Mouse (Mus musculus): Measurements from ENCODE around the gene Crtc2. TPM values are rescaled to one million over a fixed set of nuclear protein-coding genes. Genes with fewer than 3 reads are reported as not detected.
A peak's percentile ranks its signal among the peaks of the same experiment; 100 is the strongest.

The Crtc2 gene
- polyA plus RNA-seq, 1 experiment from 2014 or later = 10.5 TPM

DNA sequence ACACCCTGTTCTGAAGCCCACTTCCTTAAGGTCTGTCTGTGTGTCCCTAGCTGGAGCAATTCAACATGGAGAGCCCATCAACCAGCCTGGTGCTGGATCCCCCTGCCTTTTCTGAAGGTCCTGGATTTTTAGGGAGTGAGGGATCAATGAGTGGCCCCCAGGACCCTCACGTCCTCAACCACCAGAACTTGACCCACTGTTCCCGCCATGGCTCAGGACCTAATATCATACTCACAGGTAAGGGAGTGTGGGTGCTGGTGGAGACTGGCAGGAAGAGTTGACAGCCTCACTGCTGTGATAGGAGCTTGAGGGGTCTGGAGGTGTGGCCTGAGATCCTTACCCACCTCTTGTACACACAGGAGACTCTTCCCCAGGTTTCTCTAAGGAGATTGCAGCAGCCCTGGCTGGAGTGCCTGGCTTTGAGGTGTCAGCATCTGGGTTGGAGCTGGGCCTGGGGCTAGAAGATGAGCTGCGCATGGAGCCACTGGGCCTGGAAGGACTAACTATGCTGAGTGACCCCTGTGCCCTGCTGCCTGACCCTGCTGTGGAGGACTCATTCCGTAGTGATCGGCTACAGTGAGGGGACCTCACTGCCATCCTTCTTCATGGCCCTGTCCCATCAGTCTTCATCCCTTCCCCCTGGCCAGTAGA, 9.3 kb downstream of the Crtc2 start:
- WGBS = 90% methylated on average over 5 of the region's 5 CpGs
- H3K27me3 ChIP-seq (ENCODE audit: control insufficient read depth, insufficient read depth, low read length) = no peaks in the 10 kb centered on the region
- H3K4me1 ChIP-seq (replicated peaks; ENCODE audit: control insufficient read depth, insufficient read depth, low read length) = peaks cover 12% of the 10 kb centered on the region
- peaks cover 58% of the 10 kb centered on the region for H3K36me3 ChIP-seq (replicated peaks; ENCODE audit: control insufficient read depth, insufficient read depth)
- DNase-seq (ENCODE audit: low spot score) (no peak), ATAC-seq (ENCODE audit: low FRiP score) (no peak)
- no peak overlapping the region for H3K4me2 ChIP-seq (replicated peaks)
- no peaks in the 10 kb centered on the region for H3K9me3 ChIP-seq (ENCODE audit: control insufficient read depth, low read length)
- no peak overlapping the region for H3K9ac ChIP-seq
- no peak overlapping the region for H3K27ac ChIP-seq
- no peak overlapping the region for H3K4me3 ChIP-seq (replicated peaks; ENCODE audit: low read length)

DNA sequence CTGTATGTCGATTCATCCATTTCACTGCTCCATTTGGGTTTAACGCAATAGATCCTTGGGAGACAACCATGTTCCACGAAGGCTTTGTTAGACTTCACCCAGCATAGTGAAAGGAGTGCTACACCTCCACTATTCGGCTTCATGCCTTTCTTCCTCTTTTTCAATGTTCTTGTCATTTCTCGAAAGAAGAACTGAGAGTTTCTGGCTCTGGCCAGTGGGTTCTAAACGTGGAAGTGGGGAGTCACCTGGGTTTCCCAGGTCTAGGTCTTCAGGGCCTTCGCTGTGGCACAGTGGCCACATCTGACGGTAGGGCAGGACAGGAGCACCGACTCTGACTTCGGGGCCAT, 10.7 kb downstream of the Crtc2 start:
- 35% methylated on average over 10 of the region's 10 CpGs for WGBS
- ATAC-seq (ENCODE audit: low FRiP score) (no peak), DNase-seq (ENCODE audit: low spot score) (no peak)
- peak overlapping the region; percentile 95 for H3K9ac ChIP-seq
- peak overlapping the region; percentile 78 for H3K4me2 ChIP-seq (replicated peaks)
- peaks cover 49% of the 10 kb centered on the region for H3K36me3 ChIP-seq (replicated peaks; ENCODE audit: control insufficient read depth, insufficient read depth)
- H3K4me1 ChIP-seq (replicated peaks; ENCODE audit: control insufficient read depth, insufficient read depth, low read length) = peaks cover 12% of the 10 kb centered on the region
- H3K9me3 ChIP-seq (ENCODE audit: control insufficient read depth, low read length) = no peaks in the 10 kb centered on the region
- peak overlapping the region; percentile 95 for H3K27ac ChIP-seq
- peak overlapping the region; percentile 96 for H3K4me3 ChIP-seq (replicated peaks; ENCODE audit: low read length)
- no peaks in the 10 kb centered on the region for H3K27me3 ChIP-seq (ENCODE audit: control insufficient read depth, insufficient read depth, low read length)

GRCm38 (mm10) chr3:90265034-90265931, 11.3 kb downstream of the Crtc2 start, which contains the start of gene Dennd4b:
TSS of gene Dennd4b (plus strand) at chr3:90265185.
- peak; percentile 83 for DNase-seq (ENCODE audit: low spot score)
- under 1% methylated on average over 71 of the region's 87 CpGs for WGBS

DNA sequence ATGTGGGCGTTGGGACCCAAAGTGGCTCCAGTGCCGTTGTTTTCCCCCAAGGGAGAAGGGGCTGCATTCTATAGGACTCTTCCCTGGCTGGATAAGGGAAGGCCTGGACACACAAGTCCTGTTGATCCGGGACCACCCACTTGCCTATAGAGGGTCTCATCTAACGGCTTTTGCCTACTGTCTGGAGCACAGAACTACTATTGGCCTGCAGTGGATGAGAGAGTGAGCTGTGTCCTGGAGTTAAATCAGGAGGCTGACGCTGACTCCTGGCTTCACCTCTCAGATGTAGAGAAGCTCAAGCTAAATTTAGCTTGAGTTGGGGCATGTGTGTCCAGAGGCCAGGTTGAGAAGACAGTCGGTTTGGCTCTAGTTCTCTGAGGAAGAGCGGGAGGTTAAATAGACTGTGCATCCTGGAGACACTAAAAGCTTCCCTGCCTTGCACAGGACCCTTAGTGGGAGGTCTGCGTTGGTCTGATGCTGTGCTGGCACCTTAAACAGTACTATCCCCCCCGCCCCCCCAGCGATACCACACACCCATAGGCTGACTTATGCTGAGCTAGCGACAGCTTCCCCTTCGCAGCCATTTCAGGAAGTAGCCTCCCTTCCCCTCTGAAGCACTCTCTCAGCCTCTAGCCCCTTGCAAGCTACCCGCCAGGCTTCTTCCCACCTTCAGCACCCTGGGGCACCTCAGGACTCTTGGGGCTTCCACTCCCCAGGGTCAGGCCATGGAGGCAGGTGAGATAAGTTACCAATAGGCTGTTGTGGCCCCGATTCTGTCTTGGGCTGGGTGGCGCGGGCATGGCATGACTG, 12.2 kb downstream of the Crtc2 start:
- H3K9ac ChIP-seq = peak overlapping the region; percentile 95
- peak overlapping the region; percentile 78 for H3K4me2 ChIP-seq (replicated peaks)
- H3K27ac ChIP-seq = peak overlapping the region; percentile 95
- H3K27me3 ChIP-seq (ENCODE audit: control insufficient read depth, insufficient read depth, low read length) = no peaks in the 10 kb centered on the region
- H3K4me3 ChIP-seq (replicated peaks; ENCODE audit: low read length) = peak overlapping the region; percentile 96
- ATAC-seq (ENCODE audit: low FRiP score) (peak; percentile 46), DNase-seq (ENCODE audit: low spot score) (peak; percentile 31)
- peaks cover 12% of the 10 kb centered on the region for H3K4me1 ChIP-seq (replicated peaks; ENCODE audit: control insufficient read depth, insufficient read depth, low read length)
- 26% methylated on average over 16 of the region's 16 CpGs for WGBS
- no peaks in the 10 kb centered on the region for H3K9me3 ChIP-seq (ENCODE audit: control insufficient read depth, low read length)
- H3K36me3 ChIP-seq (replicated peaks; ENCODE audit: control insufficient read depth, insufficient read depth) = peaks cover 36% of the 10 kb centered on the region

More at GRCm38 (mm10) chr3:90265034-90265931, 11.3 kb downstream of the Crtc2 start, which contains the start of gene Dennd4b:
- Histone ChIP-seq H3K4me2 (replicated peaks) (peak within 1 kb of the TSS; percentile 78), H3K27me3 (ENCODE audit: control insufficient read depth, insufficient read depth, low read length) (no peaks in the 10 kb centered on the region), H3K4me3 (replicated peaks; ENCODE audit: low read length) (peak within 1 kb of the TSS; percentile 96), H3K9me3 (ENCODE audit: control insufficient read depth, low read length) (no peaks in the 10 kb centered on the region), H3K27ac (peak within 1 kb of the TSS; percentile 95), H3K36me3 (replicated peaks; ENCODE audit: control insufficient read depth, insufficient read depth) (peaks cover 43% of the 10 kb centered on the region), H3K9ac (peak within 1 kb of the TSS; percentile 95), H3K4me1 (replicated peaks; ENCODE audit: control insufficient read depth, insufficient read depth, low read length) (peaks cover 12% of the 10 kb centered on the region)
- peak; percentile 86 for ATAC-seq (ENCODE audit: low FRiP score)

- Histone ChIP-seq H3K36me3 (replicated peaks; ENCODE audit: control insufficient read depth, insufficient read depth) (peaks cover 32% of the 10 kb centered on the region), H3K27ac (no peak overlapping the region), H3K4me3 (replicated peaks; ENCODE audit: low read length) (no peak overlapping the region), H3K4me2 (replicated peaks) (peak overlapping the region; percentile 78), H3K9me3 (ENCODE audit: control insufficient read depth, low read length) (no peaks in the 10 kb centered on the region), H3K27me3 (ENCODE audit: control insufficient read depth, insufficient read depth, low read length) (no peaks in the 10 kb centered on the region), H3K9ac (peak overlapping the region; percentile 95; the same call in 1 of the 2 replicates), H3K4me1 (replicated peaks; ENCODE audit: control insufficient read depth, insufficient read depth, low read length) (peaks cover 12% of the 10 kb centered on the region)
- ATAC-seq (ENCODE audit: low FRiP score) = no peak
- DNase-seq (ENCODE audit: low spot score) = no peak
- 94% methylated on average over 20 of the region's 20 CpGs for WGBS
These were observed 13.2 kb downstream of the Crtc2 start for GRCm38 (mm10) chr3:90266901-90267775.

GRCm38 (mm10) chr3:90268190-90268589, 14.2 kb downstream of the Crtc2 start:
- ATAC-seq (ENCODE audit: low FRiP score) (no peak), DNase-seq (ENCODE audit: low spot score) (no peak)
- WGBS = 94% methylated on average over 11 of the region's 11 CpGs

GRCm38 (mm10) chr3:90268971-90269370, 15.0 kb downstream of the Crtc2 start:
- Histone ChIP-seq H3K27me3 (ENCODE audit: control insufficient read depth, insufficient read depth, low read length) (no peaks in the 10 kb centered on the region), H3K4me3 (replicated peaks; ENCODE audit: low read length) (no peak overlapping the region), H3K9me3 (ENCODE audit: control insufficient read depth, low read length) (no peaks in the 10 kb centered on the region), H3K4me1 (replicated peaks; ENCODE audit: control insufficient read depth, insufficient read depth, low read length) (peaks cover 12% of the 10 kb centered on the region), H3K9ac (no peak overlapping the region), H3K4me2 (replicated peaks) (no peak overlapping the region), H3K27ac (no peak overlapping the region), H3K36me3 (replicated peaks; ENCODE audit: control insufficient read depth, insufficient read depth) (peaks cover 31% of the 10 kb centered on the region)
- DNase-seq (ENCODE audit: low spot score) = no peak
- ATAC-seq (ENCODE audit: low FRiP score) = no peak
- WGBS = 89% methylated on average over 16 of the region's 16 CpGs

More at GRCm38 (mm10) chr3:90268190-90268589, 14.2 kb downstream of the Crtc2 start:
- H3K4me3 ChIP-seq (replicated peaks; ENCODE audit: low read length) = no peak overlapping the region
- H3K9ac ChIP-seq = no peak overlapping the region
- H3K4me1 ChIP-seq (replicated peaks; ENCODE audit: control insufficient read depth, insufficient read depth, low read length) = peaks cover 12% of the 10 kb centered on the region
- H3K9me3 ChIP-seq (ENCODE audit: control insufficient read depth, low read length) = no peaks in the 10 kb centered on the region
- H3K27me3 ChIP-seq (ENCODE audit: control insufficient read depth, insufficient read depth, low read length) = no peaks in the 10 kb centered on the region
- no peak overlapping the region for H3K27ac ChIP-seq
- peaks cover 32% of the 10 kb centered on the region for H3K36me3 ChIP-seq (replicated peaks; ENCODE audit: control insufficient read depth, insufficient read depth)
- no peak overlapping the region for H3K4me2 ChIP-seq (replicated peaks)

DNA sequence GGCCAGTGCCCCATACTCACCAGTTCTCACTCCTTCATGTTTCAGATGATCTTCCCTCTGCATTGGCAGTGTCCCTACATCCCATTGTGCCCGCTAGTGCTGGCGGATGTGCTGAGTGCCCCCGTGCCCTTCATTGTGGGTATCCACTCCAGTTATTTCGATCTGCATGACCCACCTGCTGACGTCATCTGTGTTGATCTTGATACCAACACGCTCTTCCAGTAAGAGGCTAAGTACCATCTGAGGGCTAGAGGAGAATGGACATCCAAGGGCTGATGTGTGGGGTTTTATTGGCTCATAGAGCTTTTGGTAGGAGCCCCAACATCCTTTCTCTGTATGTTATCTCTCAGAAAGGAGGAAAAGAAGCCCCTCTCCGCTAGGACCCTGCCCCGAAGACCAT, 16.8 kb downstream of the Crtc2 start:
- H3K27me3 ChIP-seq (ENCODE audit: control insufficient read depth, insufficient read depth, low read length) = no peaks in the 10 kb centered on the region

More for the DNA sequence above, 16.8 kb downstream of the Crtc2 start:
- H3K9ac ChIP-seq = no peak overlapping the region
- H3K4me3 ChIP-seq (replicated peaks; ENCODE audit: low read length) = no peak overlapping the region
- DNase-seq (ENCODE audit: low spot score) (no peak), ATAC-seq (ENCODE audit: low FRiP score) (no peak)
- no peaks in the 10 kb centered on the region for H3K9me3 ChIP-seq (ENCODE audit: control insufficient read depth, low read length)
- peaks cover 39% of the 10 kb centered on the region for H3K36me3 ChIP-seq (replicated peaks; ENCODE audit: control insufficient read depth, insufficient read depth)
- H3K27ac ChIP-seq = no peak overlapping the region
- 97% methylated on average over 8 of the region's 8 CpGs for WGBS
- peaks cover 12% of the 10 kb centered on the region for H3K4me1 ChIP-seq (replicated peaks; ENCODE audit: control insufficient read depth, insufficient read depth, low read length)
- H3K4me2 ChIP-seq (replicated peaks) = no peak overlapping the region
